Mouse (Mus musculus): ENCODE results near the gene Acvr1c. TPM values are rescaled to one million over a fixed set of nuclear protein-coding genes. Genes with fewer than 3 reads are reported as not detected.

Gene Acvr1c
- polyA plus RNA-seq, 1 experiment from 2014 or later, result 2.1 TPM

- Histone ChIP-seq H3K27ac (replicated peaks) (no peak overlapping the region), H3K36me3 (no peaks in the 10 kb centered on the region), H3K9me3 (no peaks in the 10 kb centered on the region), H3K4me1 (no peaks in the 10 kb centered on the region), H3K4me2 (no peak overlapping the region), H3K4me3 (no peak overlapping the region), H3K9ac (no peak overlapping the region), H3K27me3 (replicated peaks) (no peaks in the 10 kb centered on the region)
- WGBS, result 53% methylated on average over 8 of the region's 8 CpGs
- ATAC-seq (ENCODE audit: extremely low read depth, insufficient number of reproducible peaks, low FRiP score, low TSS enrichment), result no peak
Measured at GRCm38 (mm10) chr2:58282259-58282910, 75.3 kb downstream of the Acvr1c start.

DNA sequence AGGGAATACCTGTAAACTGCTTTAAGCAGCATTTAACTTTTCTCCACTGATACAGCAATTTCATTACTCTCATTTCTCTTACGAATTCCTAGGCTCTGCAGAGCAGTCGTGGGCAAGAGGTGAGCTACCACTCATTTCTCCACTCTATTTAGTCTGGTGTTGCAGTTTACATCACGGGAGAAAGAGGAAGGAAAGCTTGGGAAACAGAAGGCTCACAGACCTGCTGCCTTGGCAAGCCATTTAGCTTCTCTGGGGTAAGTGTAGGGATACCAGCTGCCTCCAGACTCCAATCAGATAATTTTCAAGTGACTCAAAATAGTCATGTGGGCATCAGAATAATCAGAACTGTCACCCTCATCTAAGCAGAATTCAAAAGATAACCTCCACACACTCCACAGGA, 76.6 kb downstream of the Acvr1c start:
- ATAC-seq (ENCODE audit: extremely low read depth, insufficient number of reproducible peaks, low FRiP score, low TSS enrichment), result no peak
- WGBS, result 66% methylated on average over 3 of the region's 3 CpGs
- no peak overlapping the region for H3K27ac ChIP-seq (replicated peaks)
- H3K36me3 ChIP-seq, result no peaks in the 10 kb centered on the region
- H3K27me3 ChIP-seq (replicated peaks), result no peaks in the 10 kb centered on the region
- H3K4me1 ChIP-seq, result no peaks in the 10 kb centered on the region
- H3K9ac ChIP-seq, result no peak overlapping the region
- H3K4me2 ChIP-seq, result no peak overlapping the region
- no peak overlapping the region for H3K4me3 ChIP-seq
- H3K9me3 ChIP-seq, result no peaks in the 10 kb centered on the region

GRCm38 (mm10) chr2:58279163-58279562, 78.5 kb downstream of the Acvr1c start:
- H3K27me3 ChIP-seq (replicated peaks), result no peaks in the 10 kb centered on the region
- WGBS, result 69% methylated on average over 5 of the region's 5 CpGs

GRCm38 (mm10) chr2:58276454-58276853, 81.2 kb downstream of the Acvr1c start:
- no peaks in the 10 kb centered on the region for H3K36me3 ChIP-seq
- H3K4me1 ChIP-seq, result no peaks in the 10 kb centered on the region
- H3K27me3 ChIP-seq (replicated peaks), result no peaks in the 10 kb centered on the region
- no peak overlapping the region for H3K27ac ChIP-seq (replicated peaks)
- ATAC-seq (ENCODE audit: extremely low read depth, insufficient number of reproducible peaks, low FRiP score, low TSS enrichment), result no peak
- no peak overlapping the region for H3K9ac ChIP-seq
- H3K4me2 ChIP-seq, result no peak overlapping the region
- H3K9me3 ChIP-seq, result no peaks in the 10 kb centered on the region
- 78% methylated on average over 7 of the region's 7 CpGs for WGBS
- H3K4me3 ChIP-seq, result no peak overlapping the region

More at GRCm38 (mm10) chr2:58279163-58279562, 78.5 kb downstream of the Acvr1c start:
- Histone ChIP-seq H3K4me1 (no peaks in the 10 kb centered on the region), H3K4me3 (no peak overlapping the region), H3K36me3 (no peaks in the 10 kb centered on the region), H3K4me2 (no peak overlapping the region), H3K9me3 (no peaks in the 10 kb centered on the region), H3K27ac (replicated peaks) (no peak overlapping the region), H3K9ac (no peak overlapping the region)
- ATAC-seq (ENCODE audit: extremely low read depth, insufficient number of reproducible peaks, low FRiP score, low TSS enrichment), result no peak

DNA sequence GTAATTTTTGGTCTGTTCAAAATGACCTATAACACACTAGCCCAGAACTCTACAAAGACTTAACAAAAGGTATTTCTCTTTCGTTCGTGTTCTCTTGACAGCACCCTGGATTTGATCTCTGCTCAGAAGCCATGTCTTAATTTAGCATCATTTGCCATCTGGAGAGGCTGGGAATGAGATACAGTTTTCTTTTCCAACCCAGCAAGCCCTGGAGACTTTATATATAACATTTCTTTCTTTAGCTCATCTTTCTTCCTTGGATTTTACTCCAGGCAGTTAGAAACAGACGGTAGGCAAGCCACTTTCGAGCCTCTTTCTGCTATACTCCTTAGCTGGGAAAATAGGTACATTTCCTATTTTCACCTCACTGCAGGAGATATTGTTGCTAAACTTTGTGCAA, 117.1 kb downstream of the Acvr1c start:
- H3K27ac ChIP-seq (replicated peaks), result no peak overlapping the region
- H3K9ac ChIP-seq, result no peak overlapping the region
- no peaks in the 10 kb centered on the region for H3K9me3 ChIP-seq
- H3K4me3 ChIP-seq, result no peak overlapping the region
- H3K4me2 ChIP-seq, result no peak overlapping the region
- 61% methylated on average over 4 of the region's 4 CpGs for WGBS
- H3K27me3 ChIP-seq (replicated peaks), result no peaks in the 10 kb centered on the region
- ATAC-seq (ENCODE audit: extremely low read depth, insufficient number of reproducible peaks, low FRiP score, low TSS enrichment), result no peak
- H3K36me3 ChIP-seq, result no peaks in the 10 kb centered on the region
- no peaks in the 10 kb centered on the region for H3K4me1 ChIP-seq

DNA sequence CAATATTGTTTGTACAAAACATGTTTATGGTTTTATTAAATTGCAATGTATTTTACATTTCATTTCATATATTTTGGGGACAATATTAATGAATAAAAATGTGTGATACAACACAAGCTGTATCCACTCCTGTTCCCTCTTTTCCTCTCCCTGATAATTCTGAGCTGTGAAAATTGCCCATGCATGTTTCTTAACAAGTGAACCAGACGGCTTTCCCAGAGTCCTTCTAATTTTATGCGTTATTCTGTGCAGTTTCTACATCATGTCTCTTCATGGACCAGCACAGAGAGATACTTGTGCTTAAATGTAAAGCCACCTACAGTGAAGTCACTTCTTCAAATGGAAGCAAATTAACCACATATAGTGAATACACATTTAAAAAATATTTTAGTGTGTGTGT, 120.2 kb downstream of the Acvr1c start:
- Histone ChIP-seq H3K4me1 (no peaks in the 10 kb centered on the region), H3K36me3 (no peaks in the 10 kb centered on the region), H3K27me3 (replicated peaks) (no peaks in the 10 kb centered on the region), H3K4me2 (no peak overlapping the region), H3K4me3 (no peak overlapping the region), H3K9ac (no peak overlapping the region), H3K9me3 (no peaks in the 10 kb centered on the region), H3K27ac (replicated peaks) (no peak overlapping the region)
- no peak for ATAC-seq (ENCODE audit: extremely low read depth, insufficient number of reproducible peaks, low FRiP score, low TSS enrichment)
- 58% methylated on average over 2 of the region's 2 CpGs for WGBS

Other genes with a start within 250 kb of the Acvr1c start
- 0.71 and 1.1 TPM in 2 replicates for gene Cytip, start 162.4 kb downstream of the Acvr1c start, polyA plus RNA-seq (2015; fragmentation: Nextera tagmentation; extraction: Ambion mirVana)
- gene Gm17409, start 112.2 kb upstream of the Acvr1c start, polyA plus RNA-seq (2015; fragmentation: Nextera tagmentation; extraction: Ambion mirVana), result 0.15 TPM in 1 of 2 replicates, not detected in the other
- gene Acvr1, start 209.3 kb upstream of the Acvr1c start, polyA plus RNA-seq (2015; fragmentation: Nextera tagmentation; extraction: Ambion mirVana), result 9.2 and 9.8 TPM in 2 replicates
- gene Upp2, start 209.4 kb upstream of the Acvr1c start, polyA plus RNA-seq (2015; fragmentation: Nextera tagmentation; extraction: Ambion mirVana), result 6.4 and 7.6 TPM in 2 replicates

Data from heart, embryonic 13.5 days (tissue).